Mouse (Mus musculus): Measurements from ENCODE around the gene Mmaa.

GRCm38 (mm10) chr8:79272676-79273075, 22.1 kb downstream of the Mmaa start:
- 0 out of 2 replicates have a peak, but pooled peaks have one; percentile 17 for TF ChIP-seq CTCF (IDR thresholded peaks at IDR 0.05; ENCODE audit: borderline replicate concordance, insufficient read depth, low read depth, low read length)
- TF ChIP-seq POLR2A (IDR thresholded peaks at IDR 0.05; ENCODE audit: borderline replicate concordance, insufficient read depth, low read length) = no peak

Data from cerebellum, adult 2 months (tissue).